Mouse (Mus musculus) mesoderm, embryonic 11.5 days (tissue): ENCODE results near the gene Vmn1r204.
"Not testable (repeated sequence)": the region's sequence is repeated elsewhere in the genome, so short reads cannot be mapped to it uniquely, and the experiment has no call there.

Experiments
- DNase-seq: peaks from one replicate; pipeline ENCODE4 v3.0.0-alpha.2; 2012; ENCODE audit warnings: low read depth, low spot score

The Vmn1r204 gene

GRCm38 (mm10) chr13:22552898-22553297 is at the start of gene Vmn1r204:
Gene Vmn1r204, plus strand, starts transcription at chr13:22553198.
- DNase-seq, result not testable (repeated sequence)

- DNase-seq, result no peak
Observed at GRCm38 (mm10) chr13:22505281-22505680, 47.7 kb upstream of the Vmn1r204 start, which contains the start of gene Vmn1r202. Gene Vmn1r202, minus strand, starts transcription at chr13:22505381.

DNA sequence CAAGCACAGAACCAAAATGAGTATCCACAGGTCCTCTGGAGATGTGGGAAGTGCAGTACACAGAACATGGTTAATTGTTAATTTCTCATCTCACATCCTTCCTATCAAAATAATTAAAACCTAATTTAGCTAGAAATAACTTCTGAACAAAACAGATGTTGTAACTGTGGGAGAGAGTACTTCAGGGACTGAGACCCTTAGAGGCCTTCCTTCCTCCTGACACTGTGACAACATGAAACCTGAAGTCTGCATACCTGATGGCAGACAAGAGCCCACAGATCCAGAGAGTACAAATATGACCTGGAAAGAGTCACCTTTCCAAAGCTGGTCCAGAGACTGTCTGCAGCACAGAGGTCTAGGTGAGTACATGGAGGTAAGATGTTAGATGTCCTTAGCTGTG is 35.2 kb upstream of the Vmn1r204 start, which contains the start of gene Vmn1r203:
Gene Vmn1r203, plus strand, starts transcription at position 301 of the 400 bp plus-strand sequence.
- no peak for DNase-seq

- not testable (repeated sequence) for DNase-seq
Observed at GRCm38 (mm10) chr13:22574911-22575310, 21.9 kb downstream of the Vmn1r204 start.

DNA sequence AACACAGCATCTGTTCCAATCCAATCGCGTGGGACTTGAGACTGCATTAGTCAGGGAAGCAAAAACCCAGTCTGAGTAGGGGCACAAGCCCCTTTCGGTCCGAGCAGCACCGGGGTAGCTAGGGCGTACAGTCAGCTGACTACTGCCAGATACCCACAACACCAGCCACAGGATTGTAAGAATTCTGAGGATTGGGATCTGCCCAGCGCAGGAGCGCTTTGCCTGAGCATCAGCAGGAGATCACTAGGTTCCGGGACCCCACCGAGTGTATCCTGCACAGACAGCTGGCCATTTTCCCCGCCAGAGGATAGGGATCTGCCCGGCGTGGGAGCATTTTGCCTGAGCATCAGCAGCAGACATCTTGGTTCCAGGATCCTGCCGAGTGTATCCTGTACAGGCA is 30.3 kb downstream of the Vmn1r204 start:
- not testable (repeated sequence) for DNase-seq

DNA sequence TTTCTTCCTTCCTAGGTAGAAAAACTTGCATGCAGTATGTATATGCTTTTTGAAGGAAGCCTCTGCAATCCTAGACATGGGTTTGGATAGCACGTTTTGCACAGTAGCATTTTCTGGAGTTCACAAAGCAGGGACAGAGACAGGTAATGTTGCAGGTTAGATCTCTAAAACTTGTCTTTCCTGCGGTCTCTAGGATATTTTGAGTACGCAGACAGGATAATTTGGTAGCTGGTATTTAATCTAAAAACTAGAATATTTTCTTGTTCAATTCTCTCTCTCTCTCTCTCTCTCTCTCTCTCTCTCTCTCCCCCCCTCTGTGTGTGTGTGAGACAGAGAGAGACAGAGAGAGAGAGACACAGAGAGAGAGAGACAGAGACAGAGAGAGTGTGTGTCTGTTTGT is 39.9 kb downstream of the Vmn1r204 start, which contains the start of gene Vmn1r205:
Gene Vmn1r205, minus strand, starts transcription at position 101 of the 400 bp plus-strand sequence.
- no peak for DNase-seq
